Mouse (Mus musculus) naive thymus-derived CD4-positive, alpha-beta T cell, adult 2 months (primary cell): Measurements from ENCODE around the gene Atpaf1.

Experiments used
- DNase-seq: peaks from one replicate; pipeline ENCODE4 v3.0.0-alpha.2; 2011; ENCODE audit warnings: low read depth

The Atpaf1 gene

GRCm38 (mm10) chr4:115784769-115785510 is at the start of gene Atpaf1:
Atpaf1 (plus strand) TSS chr4:115784812.
- peak; percentile 79 for DNase-seq

DNA sequence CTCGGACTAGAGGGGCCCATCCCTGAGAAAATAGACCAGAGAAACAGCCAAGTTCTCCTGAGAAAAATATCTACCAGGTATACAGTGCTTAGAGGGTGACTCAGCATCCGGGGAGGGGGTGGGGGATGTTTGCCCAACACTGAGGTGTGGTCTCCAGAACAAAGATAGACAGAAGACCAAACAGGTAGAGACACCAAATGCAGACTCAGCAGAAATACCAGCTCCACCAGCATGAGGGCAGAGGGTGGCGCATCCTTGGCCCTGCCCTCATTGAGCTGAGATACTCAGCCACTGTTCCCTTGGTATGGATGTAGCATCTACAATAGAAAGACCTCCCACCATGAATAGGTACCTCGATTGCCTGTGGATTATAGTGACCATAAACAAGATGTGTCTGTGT is 49.7 kb upstream of the Atpaf1 start:
- no peak for DNase-seq

GRCm38 (mm10) chr4:115737551-115738041 is 47.0 kb upstream of the Atpaf1 start, which contains the start of gene Efcab14:
Efcab14 (plus strand) TSS chr4:115737744.
- peak; percentile 93 for DNase-seq

GRCm38 (mm10) chr4:115738481-115738985 is 46.1 kb upstream of the Atpaf1 start:
- DNase-seq, result no peak

DNA sequence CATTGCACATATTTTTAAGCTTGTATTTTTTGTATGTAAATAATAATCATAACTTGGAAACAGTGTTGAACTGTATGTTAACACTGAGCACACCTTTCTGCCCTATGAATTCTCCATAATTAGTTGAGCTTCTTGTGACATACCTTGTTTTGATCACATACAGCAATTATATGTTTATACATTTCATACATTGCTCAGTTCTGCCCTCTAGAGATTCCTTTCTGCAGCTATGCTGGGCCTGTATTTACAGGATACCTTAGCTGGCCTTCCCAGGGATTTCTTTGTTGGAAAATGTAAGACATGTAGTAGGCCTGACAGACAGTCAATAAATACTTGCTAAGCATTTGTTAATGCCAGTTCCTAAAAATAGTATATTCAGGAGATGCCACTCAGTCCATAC is 42.0 kb upstream of the Atpaf1 start:
- DNase-seq, result no peak

DNA sequence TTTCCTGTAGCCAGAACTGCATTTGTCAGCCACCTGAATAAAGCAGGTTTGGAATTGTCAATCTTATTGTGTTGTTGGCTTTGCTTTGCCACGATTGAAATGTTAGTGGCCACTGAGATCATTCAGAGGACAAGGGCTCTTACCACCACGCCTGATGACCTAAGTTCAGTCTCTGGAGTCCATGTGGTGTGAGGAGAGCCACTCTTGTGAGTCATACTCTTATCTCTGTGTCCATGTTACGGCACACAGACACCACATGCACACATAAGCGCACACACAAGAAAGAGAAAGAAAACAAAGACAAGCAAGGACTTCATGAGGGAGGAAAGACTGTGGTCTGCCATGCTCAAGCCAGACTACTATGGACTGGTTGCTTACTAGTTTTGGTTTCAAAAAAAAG is 41.5 kb upstream of the Atpaf1 start:
- no peak for DNase-seq

- no peak for DNase-seq
Measured at GRCm38 (mm10) chr4:115748181-115748580, 36.4 kb upstream of the Atpaf1 start.

DNA sequence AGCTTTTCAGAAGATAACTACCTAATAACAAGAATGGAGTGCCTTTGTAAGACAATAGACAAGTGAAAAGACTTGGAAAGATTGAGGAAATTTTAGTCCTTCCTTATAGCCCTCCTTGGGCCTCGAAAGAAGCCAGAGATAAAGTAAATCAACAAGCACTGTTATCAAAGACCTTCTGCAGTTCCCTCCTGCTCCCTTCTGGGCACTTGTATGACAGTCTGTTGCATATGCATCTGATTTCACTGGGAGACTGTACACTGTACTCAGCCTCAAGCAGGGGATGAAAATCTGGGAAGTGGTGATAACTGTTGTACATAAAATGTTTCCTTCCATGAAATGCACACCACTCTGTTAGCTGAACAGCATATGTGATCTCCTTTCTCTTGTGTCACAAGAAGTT is 35.3 kb upstream of the Atpaf1 start:
- DNase-seq, result no peak

- DNase-seq, result no peak
Measured at GRCm38 (mm10) chr4:115754101-115754500, 30.5 kb upstream of the Atpaf1 start.

GRCm38 (mm10) chr4:115754851-115755250 is 29.8 kb upstream of the Atpaf1 start:
- no peak for DNase-seq

DNA sequence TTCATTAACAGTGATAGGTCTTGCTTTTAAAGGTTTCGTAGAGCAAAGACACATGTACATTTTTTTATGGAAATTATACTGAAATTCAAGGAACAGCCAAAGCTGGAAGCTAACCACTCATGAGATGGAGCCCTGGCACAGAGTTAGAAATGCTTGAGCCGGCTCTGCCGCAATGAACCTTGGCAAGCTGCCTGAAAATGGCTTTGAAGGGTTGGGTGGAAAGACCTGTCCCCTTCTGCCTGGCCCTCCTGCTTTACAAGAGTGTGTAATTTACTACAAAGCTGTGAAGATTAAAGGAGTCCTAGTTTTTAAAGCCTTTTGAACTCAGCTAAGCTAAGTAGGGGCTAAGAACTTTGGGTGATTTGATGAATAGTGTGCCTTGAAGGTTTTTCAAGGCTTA is 23.4 kb upstream of the Atpaf1 start:
- DNase-seq, result no peak

DNA sequence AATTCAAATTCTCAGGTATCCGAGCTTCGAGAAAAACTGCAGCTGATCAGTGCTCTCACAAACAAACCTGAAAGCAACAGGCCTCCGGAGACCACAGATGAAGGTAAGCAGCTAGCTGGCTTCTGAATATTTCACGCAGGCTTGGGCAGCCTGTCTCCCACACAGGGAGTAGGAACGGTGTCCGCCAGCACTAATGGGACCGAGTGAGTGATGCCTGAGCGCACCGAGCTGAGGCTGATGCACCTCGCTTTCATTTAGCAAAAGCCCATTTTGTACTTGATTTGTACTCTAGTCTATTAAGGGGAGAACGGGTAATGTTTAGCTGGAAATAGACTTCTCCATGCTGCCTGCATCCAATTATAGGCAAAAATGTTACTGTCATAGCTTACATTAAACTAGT is 20.0 kb upstream of the Atpaf1 start:
- no peak for DNase-seq

DNA sequence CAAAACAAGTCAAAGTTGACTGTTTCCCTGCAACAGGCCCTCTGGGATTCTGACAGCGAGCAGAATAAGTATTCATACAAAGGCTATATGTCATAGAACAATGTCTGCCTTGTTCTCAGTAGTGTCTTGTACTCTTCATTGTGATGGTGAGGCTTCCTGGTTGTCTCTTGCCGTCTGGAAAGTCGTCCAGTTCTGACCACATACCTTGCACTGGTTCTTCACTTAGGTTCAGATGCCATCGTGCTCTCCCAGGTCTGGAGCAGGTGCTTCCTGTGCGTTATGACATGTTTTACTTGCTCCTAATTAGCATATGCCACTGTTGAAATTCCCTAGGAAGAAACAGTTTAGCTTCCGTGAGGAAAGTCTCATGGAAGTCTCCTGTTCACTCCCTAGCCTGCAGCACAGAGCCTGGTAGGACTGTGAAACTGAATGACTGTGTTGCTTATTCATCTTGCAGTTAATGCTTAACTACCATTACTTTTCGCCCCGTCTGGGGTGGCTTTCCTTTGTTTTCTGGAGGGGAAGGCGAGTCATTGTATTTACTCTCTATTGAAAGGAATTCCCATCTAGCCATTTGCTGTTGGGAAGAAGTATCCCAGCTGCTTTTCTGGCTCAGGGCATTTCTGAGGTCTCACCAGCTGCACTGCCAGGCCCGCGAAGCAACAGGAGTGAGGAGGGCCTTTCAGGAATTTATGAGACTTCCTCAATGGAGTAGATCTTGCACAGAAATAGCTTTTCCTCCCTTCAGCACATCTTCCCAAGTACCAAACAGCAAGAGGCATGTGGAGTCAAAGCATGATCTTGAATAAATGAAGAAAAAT is 16.8 kb upstream of the Atpaf1 start:
- no peak for DNase-seq

- DNase-seq, result no peak
Measured at GRCm38 (mm10) chr4:115775056-115775455, 9.6 kb upstream of the Atpaf1 start.

DNA sequence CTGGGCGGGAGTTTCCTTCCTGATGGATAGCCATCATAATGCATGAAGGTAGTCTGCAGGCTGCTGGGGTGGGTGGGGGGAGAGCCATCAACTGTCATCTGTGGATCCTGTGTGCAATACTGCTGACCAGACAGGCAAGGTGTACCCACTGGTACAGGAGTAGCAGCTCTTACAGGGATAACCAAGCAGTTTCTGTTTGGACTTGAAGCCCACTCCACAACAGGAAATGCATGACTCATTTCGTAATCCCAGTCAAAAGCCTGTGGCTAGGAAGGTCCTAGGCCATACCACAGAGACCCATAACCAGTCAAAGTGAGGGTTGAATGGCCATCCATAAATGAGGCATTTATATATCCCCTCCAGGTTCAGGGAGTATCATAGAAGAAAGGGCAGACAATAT is 7.0 kb upstream of the Atpaf1 start:
- DNase-seq, result no peak

DNA sequence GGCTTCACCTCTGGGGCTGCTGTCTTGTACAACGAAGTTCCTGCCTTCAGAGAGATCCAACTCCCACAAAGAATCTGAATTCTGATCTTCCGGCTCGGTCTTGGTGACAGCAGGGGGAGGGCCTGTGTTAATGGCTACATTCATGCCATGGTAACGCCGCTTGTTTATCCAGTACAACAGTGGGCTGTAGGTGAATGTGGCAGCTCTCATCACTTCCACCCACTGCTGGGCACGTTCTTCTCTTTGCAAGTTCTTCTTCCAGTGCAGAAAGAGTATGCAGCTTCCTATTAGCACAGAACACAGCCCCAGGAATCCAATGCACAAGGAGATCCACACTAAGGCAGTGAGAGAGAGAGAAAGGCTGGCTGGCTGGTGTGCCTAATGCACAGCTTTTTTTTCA is 4.3 kb upstream of the Atpaf1 start:
- no peak for DNase-seq

DNA sequence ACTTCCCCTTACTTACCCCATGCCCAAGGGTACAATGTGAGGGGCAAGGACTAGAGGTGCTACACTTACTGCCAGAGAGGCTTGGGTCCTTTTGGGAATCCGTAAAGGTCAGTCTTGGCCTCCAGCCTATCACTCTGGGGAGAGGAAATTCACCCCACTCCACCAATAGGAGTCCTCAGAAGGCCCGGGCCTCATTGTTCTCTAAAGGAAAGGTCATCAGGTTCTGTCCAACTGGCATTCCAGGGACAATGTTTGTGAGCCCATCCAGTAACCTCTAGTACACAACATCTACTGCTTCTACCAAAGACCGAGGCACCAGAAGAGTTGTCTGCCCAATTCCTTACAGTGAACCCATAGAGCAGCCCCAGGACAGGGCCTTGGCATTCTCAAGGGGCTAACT is 3.7 kb upstream of the Atpaf1 start, which contains the start of gene Tex38:
TSS of gene Tex38 (minus strand) at position 101 of the 400 bp plus-strand sequence.
- no peak for DNase-seq

DNA sequence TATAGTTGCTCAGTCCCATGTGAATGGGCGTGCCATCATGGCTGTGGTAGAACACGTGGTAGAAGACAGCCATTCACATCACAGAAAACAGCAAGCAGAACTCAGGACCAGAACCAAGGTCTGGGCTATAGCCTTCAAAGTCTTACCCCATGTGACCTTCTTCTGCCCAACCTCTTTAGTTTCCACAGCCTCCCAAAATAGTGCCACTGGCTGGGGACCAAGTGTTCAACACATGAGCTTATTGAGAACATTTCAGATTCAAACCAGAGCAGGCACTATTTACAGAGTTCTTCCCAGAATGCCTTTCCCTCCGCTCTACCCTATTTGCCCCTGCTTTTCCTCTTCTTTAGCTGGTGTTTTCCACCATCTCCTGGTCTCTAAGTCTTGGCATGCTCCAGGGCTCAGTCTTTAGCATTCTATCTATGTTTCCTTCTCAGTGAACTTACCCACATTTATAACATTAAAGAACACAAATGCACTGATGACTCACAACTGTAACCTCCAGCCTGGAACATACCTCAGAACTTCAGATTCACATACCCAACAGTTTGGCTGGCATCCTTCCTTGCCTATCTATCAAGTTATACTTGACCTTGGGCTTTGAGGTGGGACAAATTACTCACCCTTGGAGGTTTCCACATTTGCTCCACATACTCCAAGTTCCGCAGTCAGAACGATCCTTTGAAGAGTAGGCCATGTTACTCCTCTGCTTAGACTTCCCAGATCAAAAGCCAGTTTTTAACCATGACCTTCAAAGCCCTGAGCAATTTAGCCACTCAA is 2.4 kb upstream of the Atpaf1 start:
- no peak for DNase-seq

- DNase-seq, result peak; percentile 45
Measured at GRCm38 (mm10) chr4:115785511-115786034, 961 bp downstream of the Atpaf1 start.

GRCm38 (mm10) chr4:115790864-115791263 is 6.3 kb downstream of the Atpaf1 start:
- no peak for DNase-seq

GRCm38 (mm10) chr4:115795360-115795759 is 10.7 kb downstream of the Atpaf1 start:
- no peak for DNase-seq

GRCm38 (mm10) chr4:115799981-115800380 is 15.4 kb downstream of the Atpaf1 start:
- no peak for DNase-seq
